16 mouse cellular contexts compared by ENCODE assay signal in genomic region chr7:71368543-71369181, GRCm38 (mm10). TPM values are rescaled to one million over a fixed set of nuclear protein-coding genes. Genes with fewer than 3 reads are reported as not detected.
A peak's percentile ranks its signal among the peaks of the same experiment; 100 is the strongest.
DNase-seq lines count a peak whose midpoint lies in the region; ATAC-seq and TF ChIP-seq lines count a peak whose summit lies in the region.
"Had no signal": no experiment of that assay in that cellular context is flagged by ENCODE, and none has a peak within 500 bp of the region (broad histone marks: within the 10 kb centered on the region; RNA-seq: fewer than 3 reads in every experiment).

No protein-coding gene starts in this region.

- no peaks in the 10 kb centered on the region for H3K27me3 ChIP-seq in heart, adult 2 months (ENCODE audit: control insufficient read depth, insufficient read depth, low read length)
- no peaks in the 10 kb centered on the region for H3K27me3 ChIP-seq in heart, embryonic 11.5 days (ENCODE audit: control insufficient read depth, insufficient read depth, low read length)
- no peaks in the 10 kb centered on the region for H3K27me3 ChIP-seq in kidney, postnatal 0 days (ENCODE audit: insufficient read depth, low read length)
- H3K27me3 ChIP-seq in kidney, adult 2 months (replicated peaks; ENCODE audit: control insufficient read depth, insufficient read depth, low read length), result no peaks in the 10 kb centered on the region

- ATAC-seq in heart, embryonic 11.5 days (replicated peaks; ENCODE audit: insufficient number of reproducible peaks, low FRiP score, low TSS enrichment), result no peak
- 0 out of 2 replicates have a peak, but pooled peaks have one; percentile 52 for ATAC-seq in kidney, postnatal 0 days (replicated peaks; ENCODE audit: low FRiP score, low read depth)
- no peak for ATAC-seq in inflammation-experienced regulatory T-cells, adult 6 months

- no peaks in the 10 kb centered on the region for H3K9me3 ChIP-seq in heart, embryonic 11.5 days (replicated peaks; ENCODE audit: control insufficient read depth, low read length)
- no peaks in the 10 kb centered on the region for H3K9me3 ChIP-seq in kidney, postnatal 0 days (replicated peaks; ENCODE audit: low read length)
- H3K9me3 ChIP-seq: megakaryocyte, embryonic 14.5 days had no signal

- peak in 1 of 2 experiments; percentile 17 for DNase-seq in heart, adult 2 months
- peak; percentile 93 for DNase-seq in kidney, postnatal 0 days (ENCODE audit: low spot score)
- no peak for DNase-seq in kidney, adult 2 months
- DNase-seq in kidney, postnatal 14 days, result peak; percentile 50
- DNase-seq in lung, postnatal 4 days, result peak; percentile 59 to 82
- DNase-seq: cerebellum, adult 2 months; thymus, postnatal 25 days had no signal

- no peak for TF ChIP-seq CTCF in heart, adult 2 months (IDR thresholded peaks at IDR 0.05)
- TF ChIP-seq CTCF in kidney, postnatal 0 days (IDR thresholded peaks at IDR 0.05; ENCODE audit: low read depth), result no peak
- TF ChIP-seq CTCF in kidney, adult 2 months (conservative IDR thresholded peaks at IDR 0.05; ENCODE audit: insufficient read depth, insufficient read length, low read depth, low read length), result no peak

- H3K27ac ChIP-seq in heart, adult 2 months, result peak overlapping the region; percentile 32
- H3K27ac ChIP-seq in heart, embryonic 11.5 days (ENCODE audit: low read depth, low read length), result no peak overlapping the region
- peak overlapping the region; percentile 81 for H3K27ac ChIP-seq in kidney, postnatal 0 days
- no peak overlapping the region for H3K27ac ChIP-seq in kidney, adult 2 months (ENCODE audit: insufficient read depth, low read depth, low read length)

- TF ChIP-seq EP300 in heart, adult 2 months (IDR thresholded peaks at IDR 0.05; ENCODE audit: insufficient read depth, low read depth, low read length), result no peak

- TF ChIP-seq POLR2A in heart, adult 2 months (IDR thresholded peaks at IDR 0.05; ENCODE audit: insufficient read depth, low read depth, low read length), result no peak
- no peak for TF ChIP-seq POLR2A in kidney, adult 2 months (IDR thresholded peaks at IDR 0.05; ENCODE audit: low read depth, low read length)

- no peak overlapping the region for H3K4me2 ChIP-seq in heart, embryonic 11.5 days
- H3K4me2 ChIP-seq in kidney, postnatal 0 days (ENCODE audit: low read length), result no peak overlapping the region
- H3K4me2 ChIP-seq: liver, embryonic 11.5 days had no signal

- 59% methylated on average over 13 of the region's 13 CpGs for whole genome bisulfite sequencing in heart, adult 2 months
- 76% methylated on average over 13 of the region's 13 CpGs for WGBS in heart, embryonic 11.5 days (ENCODE audit: insufficient replicate concordance)
- WGBS in kidney, postnatal 0 days, result 63% methylated on average over 13 of the region's 13 CpGs
- WGBS in kidney, adult 2 months, result 79% methylated on average over 13 of the region's 13 CpGs

- peaks cover 6% of the 10 kb centered on the region for H3K4me1 ChIP-seq in heart, adult 2 months (ENCODE audit: control insufficient read depth, insufficient read depth, low read length)
- H3K4me1 ChIP-seq in heart, embryonic 11.5 days (ENCODE audit: control insufficient read depth, insufficient read depth, low read length), result no peaks in the 10 kb centered on the region
- H3K4me1 ChIP-seq in kidney, postnatal 0 days (replicated peaks; ENCODE audit: insufficient read depth, low read length), result 0 out of 2 replicates have a peak, but pooled peaks cover 6% of the 10 kb centered on the region
- 0 out of 2 replicates have a peak, but pooled peaks cover 2% of the 10 kb centered on the region for H3K4me1 ChIP-seq in kidney, adult 2 months (ENCODE audit: control insufficient read depth, insufficient read depth, low read length)

- intact Hi-C loops in heart, adult 2 months (cut with DNase I), result loop anchor here (5.0 kb wide), 1 partner anchor 136 kb away; no protein-coding TSS in a partner anchor

- no peak overlapping the region for H3K4me3 ChIP-seq in heart, adult 2 months
- H3K4me3 ChIP-seq in heart, embryonic 11.5 days (ENCODE audit: low read depth, low read length), result no peak overlapping the region
- no peak overlapping the region for H3K4me3 ChIP-seq in kidney, postnatal 0 days (replicated peaks; ENCODE audit: low read depth, low read length)
- H3K4me3 ChIP-seq in kidney, adult 2 months (ENCODE audit: insufficient read depth, low read depth, low read length), result no peak overlapping the region
- H3K4me3 ChIP-seq: erythroblast, embryonic 14.5 days; megakaryocyte, embryonic 14.5 days had no signal

- no peak overlapping the region for H3K9ac ChIP-seq in heart, adult 2 months (ENCODE audit: low read depth, low read length)
- H3K9ac ChIP-seq in heart, embryonic 11.5 days (ENCODE audit: low read depth, low read length), result no peak overlapping the region
- no peak overlapping the region for H3K9ac ChIP-seq in kidney, postnatal 0 days (ENCODE audit: low read depth, low read length)

- H3K36me3 ChIP-seq in heart, adult 2 months (ENCODE audit: control insufficient read depth, insufficient read depth, low read length), result peaks cover 4% of the 10 kb centered on the region
- H3K36me3 ChIP-seq in heart, embryonic 11.5 days (ENCODE audit: control insufficient read depth, insufficient read depth, low read length), result no peaks in the 10 kb centered on the region
- no peaks in the 10 kb centered on the region for H3K36me3 ChIP-seq in kidney, postnatal 0 days (ENCODE audit: insufficient read depth, low read length)
- H3K36me3 ChIP-seq in kidney, adult 2 months (ENCODE audit: control insufficient read depth, insufficient read depth, low read length), result no peaks in the 10 kb centered on the region

- no peaks in the 10 kb centered on the region for H3K79me2 ChIP-seq in heart, adult 2 months (replicated peaks; ENCODE audit: control insufficient read depth, insufficient read depth, low read length)

RNA-seq across cellular contexts. Expression of gene Gm10295, which starts 17.4 kb away (rescaled TPM):
- total RNA-seq in heart, adult 2 months (2021), result not detected
- not detected in 2 replicates for polyA plus RNA-seq in heart, adult 2 months (2012; rRNA removed)
- polyA plus RNA-seq in heart, embryonic 11.5 days (2014; fragmentation: Nextera tagmentation; extraction: Ambion mirVana), result not detected in 2 replicates
- polyA plus RNA-seq in kidney, postnatal 0 days (2015; fragmentation: Nextera tagmentation; extraction: Ambion mirVana), result not detected in 2 replicates
- not detected in 2 replicates for polyA plus RNA-seq in kidney, adult 2 months (2012; rRNA removed)
- under 1 TPM in 1 of 3 experiments, not detected in 2; 0.27 TPM for polyA plus RNA-seq in inflammation-experienced regulatory T-cells, adult 6 months (2017; shearing (Covaris generic))
- total RNA-seq: adrenal gland, postnatal 4 days; layer of hippocampus, adult 18-20 months; MEL had no signal
- polyA plus RNA-seq: cerebellum, adult 2 months; erythroblast, embryonic 14.5 days; hindbrain, embryonic 11.5 days; liver, embryonic 11.5 days had no signal

Comparison
In these comparisons a context has a peak if more than half of its experiments do, and no peak if none do; other contexts are left out.
1. H3K27ac ChIP-seq: peak in heart, adult 2 months (single experiment) and kidney, postnatal 0 days (single experiment); none in heart, embryonic 11.5 days (single experiment) and kidney, adult 2 months (single experiment).